Mouse (Mus musculus) forebrain, embryonic 14.5 days (tissue): ENCODE measurements at regions not wholly inside any gene's neighbourhood (a gene's known extent, or its start where the extent isn't known, plus 50 kb on each side); places are given as distances from the start of the nearest gene placed in this dataset.

ENCODE experiments used
- ATAC-seq: fragments of 200-750 bp; cut with Nextera tagmentation; 2 replicates; pipeline ENCODE4 v1.8.0; 2017; ENCODE audit warnings: mild to moderate bottlenecking, moderate library complexity
- DNase-seq: peaks from one replicate; pipeline ENCODE4 v3.0.0-alpha.2; 2015; ENCODE audit warnings: low spot score
- H3K27ac ChIP-seq: fragments of 300-500 bp; sonication (generic); 2 replicates; pipeline ENCODE4 v1.5.1; 2014; ENCODE audit warnings: low read depth, mild to moderate bottlenecking, control low read depth, low read length, moderate library complexity
- H3K27me3 ChIP-seq: fragments of 300-500 bp; sonication (generic); replicated peaks from 2 replicates; pipeline ENCODE4 v1.6.1; 2014; ENCODE audit warnings: low read length, control low read depth, mixed read lengths; ENCODE audit not compliant: control insufficient read depth, insufficient read depth
- H3K36me3 ChIP-seq: fragments of 300-500 bp; sonication (generic); 2 replicates; pipeline ENCODE4 v1.6.1; 2014; ENCODE audit warnings: low read length, control low read depth; ENCODE audit not compliant: control insufficient read depth, insufficient read depth
- H3K4me1 ChIP-seq: fragments of 300-500 bp; sonication (generic); 2 replicates; pipeline ENCODE4 v1.6.1; 2014; ENCODE audit warnings: antibody characterized with exemption, low read length, control low read depth; ENCODE audit not compliant: control insufficient read depth, insufficient read depth
- H3K4me2 ChIP-seq: fragments of 300-500 bp; sonication (generic); 2 replicates; pipeline ENCODE4 v1.6.1; 2014; ENCODE audit warnings: mild to moderate bottlenecking, control low read depth, low read length
- H3K4me3 ChIP-seq: fragments of 300-500 bp; sonication (generic); 2 replicates; pipeline ENCODE4 v1.5.1; 2014; ENCODE audit warnings: low read depth, low read length, control low read depth
- H3K9ac ChIP-seq: fragments of 300-500 bp; sonication (generic); 2 replicates; pipeline ENCODE4 v1.6.1; 2014; ENCODE audit warnings: mild to moderate bottlenecking, low read length, control low read depth, moderate library complexity
- H3K9me3 ChIP-seq: fragments of 300-500 bp; sonication (generic); replicated peaks from 2 replicates; pipeline ENCODE4 v1.6.1; 2016; ENCODE audit warnings: low read length, control low read depth, mixed read lengths; ENCODE audit not compliant: control insufficient read depth

DNA sequence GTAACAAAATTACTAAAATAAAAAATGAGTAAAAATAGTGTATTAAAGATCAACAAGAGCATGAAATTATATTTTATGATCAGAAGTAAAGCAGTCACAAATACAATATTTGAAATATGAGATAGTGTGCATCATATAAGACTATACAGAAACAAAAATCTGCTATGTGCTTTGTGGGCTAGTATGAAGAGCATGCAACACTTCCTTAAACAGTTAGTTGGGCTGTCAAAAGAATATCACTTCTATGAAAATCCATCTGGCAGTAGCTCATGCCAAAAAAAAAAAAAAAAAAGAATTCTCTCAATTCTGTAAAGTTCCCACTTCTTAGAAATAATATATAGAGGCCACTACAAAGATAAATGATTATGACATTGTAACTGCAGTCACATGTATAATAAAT lies 53.0 kb upstream of the Gm4301 start:
- no peak overlapping the region for H3K27ac ChIP-seq
- H3K4me2 ChIP-seq, result no peak overlapping the region
- H3K4me3 ChIP-seq, result no peak overlapping the region
- no peak overlapping the region for H3K9ac ChIP-seq
- H3K27me3 ChIP-seq, result no peaks in the 10 kb centered on the region
- H3K4me1 ChIP-seq, result no peaks in the 10 kb centered on the region
- H3K36me3 ChIP-seq, result no peaks in the 10 kb centered on the region
- ATAC-seq (no peak), DNase-seq (no peak)
- H3K9me3 ChIP-seq, result no peaks in the 10 kb centered on the region
